Comparison of ENCODE assay signal across 8 mouse cellular contexts in the genomic region with DNA sequence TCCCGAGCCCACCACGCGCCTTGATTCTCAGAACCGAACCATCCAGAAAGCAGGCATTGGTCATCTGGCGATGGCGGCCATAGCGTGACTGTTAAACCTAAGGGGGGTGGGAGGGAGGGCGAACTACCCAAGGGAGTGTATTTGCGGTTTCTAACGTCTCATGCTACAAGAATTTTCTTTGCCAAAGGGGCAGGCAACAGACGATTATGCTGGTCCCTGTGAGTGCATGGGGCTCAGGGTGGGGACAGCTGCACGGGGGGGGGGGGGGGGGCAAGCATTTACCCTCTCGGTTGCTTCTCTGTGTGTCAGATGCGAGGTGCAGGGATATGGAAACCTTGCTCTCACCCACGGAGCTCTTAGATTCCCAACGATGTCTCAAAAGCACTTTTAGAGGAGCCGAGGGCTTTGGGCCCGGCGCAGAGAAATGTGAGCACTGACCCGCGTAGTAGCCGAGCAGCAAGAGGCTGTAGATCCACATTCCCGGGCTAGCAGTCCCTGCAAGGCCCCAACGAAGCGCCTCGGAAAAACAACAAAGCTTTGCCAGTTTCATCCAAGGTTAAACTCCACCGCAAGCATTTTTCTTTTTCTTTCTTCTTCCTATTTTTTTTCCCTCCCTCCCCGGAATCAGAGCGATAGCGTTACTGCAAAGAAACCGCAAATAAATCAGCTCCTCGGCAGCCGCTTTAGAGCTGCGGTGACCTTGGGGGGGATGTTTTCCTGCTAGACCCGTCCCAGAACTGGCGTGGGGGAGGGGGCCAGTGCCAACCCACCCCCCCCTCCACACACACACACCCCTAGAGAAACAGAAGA. TPM values are rescaled to one million over a fixed set of nuclear protein-coding genes. Genes with fewer than 3 reads are reported as not detected.
DNase-seq lines count a peak whose midpoint lies in the region; ATAC-seq lines count a peak whose summit lies in the region.

No protein-coding gene starts in this region.

- H3K36me3 ChIP-seq in intestine, embryonic 15.5 days, result no peaks in the 10 kb centered on the region
- no peaks in the 10 kb centered on the region for H3K36me3 ChIP-seq in liver, embryonic 13.5 days
- H3K36me3 ChIP-seq in neural tube, embryonic 13.5 days, result no peaks in the 10 kb centered on the region

- H3K9ac ChIP-seq in intestine, embryonic 15.5 days, result peak overlapping the region; percentile 98
- peak overlapping the region; percentile 70 for H3K9ac ChIP-seq in liver, embryonic 13.5 days
- H3K9ac ChIP-seq in neural tube, embryonic 13.5 days, result peak overlapping the region; percentile 100

- H3K9me3 ChIP-seq in intestine, embryonic 15.5 days, result no peaks in the 10 kb centered on the region
- no peaks in the 10 kb centered on the region for H3K9me3 ChIP-seq in liver, embryonic 13.5 days (replicated peaks)
- no peaks in the 10 kb centered on the region for H3K9me3 ChIP-seq in neural tube, embryonic 13.5 days

- intact Hi-C loops in heart, postnatal 25 days (cut with DNase I), result loop anchor here (2.0 to 5.0 kb wide), 3 partner anchors 18 to 110 kb away; a partner anchor contains a TSS
- intact Hi-C loops in gastrocnemius, postnatal 14 days (cut with DNase I; ENCODE audit: low total_unique reads), result no loop called here

- no peak for ATAC-seq in intestine, embryonic 15.5 days
- no peak for ATAC-seq in liver, embryonic 13.5 days (ENCODE audit: low read depth)
- no peak for ATAC-seq in neural tube, embryonic 13.5 days (ENCODE audit: low read depth)

- H3K27me3 ChIP-seq in intestine, embryonic 15.5 days (replicated peaks), result no peaks in the 10 kb centered on the region
- peaks cover 91% of the 10 kb centered on the region for H3K27me3 ChIP-seq in liver, embryonic 13.5 days
- no peaks in the 10 kb centered on the region for H3K27me3 ChIP-seq in neural tube, embryonic 13.5 days

- DNase-seq in heart, adult 11 months, result peak; percentile 96
- DNase-seq in heart, postnatal 25 days (ENCODE audit: low spot score), result no peak
- DNase-seq in cerebellum, adult 9-11 months, result peak; percentile 66
- peak; percentile 49 for DNase-seq in gastrocnemius, postnatal 14 days
- DNase-seq in liver, embryonic 13.5 days, result no peak
- DNase-seq in frontal cortex, postnatal 10 days (ENCODE audit: low spot score in 2 of 2), result no peak

- peak overlapping the region; percentile 86 for H3K4me2 ChIP-seq in intestine, embryonic 15.5 days (replicated peaks)
- H3K4me2 ChIP-seq in liver, embryonic 13.5 days, result peak overlapping the region; percentile 68
- peak overlapping the region; percentile 99 for H3K4me2 ChIP-seq in neural tube, embryonic 13.5 days

- peak overlapping the region; percentile 100 for H3K27ac ChIP-seq in intestine, embryonic 15.5 days
- peak overlapping the region; percentile 88 for H3K27ac ChIP-seq in liver, embryonic 13.5 days
- peak overlapping the region; percentile 100 for H3K27ac ChIP-seq in neural tube, embryonic 13.5 days (replicated peaks)

- peaks cover 14% of the 10 kb centered on the region; the same call in 1 of the 2 replicates for H3K4me1 ChIP-seq in intestine, embryonic 15.5 days (replicated peaks)
- H3K4me1 ChIP-seq in liver, embryonic 13.5 days (replicated peaks), result peaks cover 49% of the 10 kb centered on the region
- H3K4me1 ChIP-seq in neural tube, embryonic 13.5 days (replicated peaks), result peaks cover 43% of the 10 kb centered on the region

- H3K4me3 ChIP-seq in intestine, embryonic 15.5 days (replicated peaks), result peak overlapping the region; percentile 94
- peak overlapping the region; percentile 64 for H3K4me3 ChIP-seq in liver, embryonic 13.5 days (replicated peaks)
- H3K4me3 ChIP-seq in neural tube, embryonic 13.5 days, result peak overlapping the region; percentile 97

- under 1% methylated on average over 36 of the region's 36 CpGs for WGBS in intestine, embryonic 15.5 days
- under 1% methylated on average over 36 of the region's 36 CpGs for WGBS in liver, embryonic 13.5 days (ENCODE audit: insufficient replicate concordance)
- WGBS in neural tube, embryonic 13.5 days, result under 1% methylated on average over 36 of the region's 36 CpGs

RNA-seq across cellular contexts. Expression of a gene that starts 5.0 kb away (rescaled TPM):
- 10 to 100 TPM; 50.5 to 59.1 TPM for total RNA-seq in heart, postnatal 25 days (2021)
- total RNA-seq in gastrocnemius, postnatal 14 days (2021), result 10 to 100 TPM; 36.2 to 37.1 TPM
- 19.5 and 21.6 TPM in 2 replicates for polyA plus RNA-seq in intestine, embryonic 15.5 days (2015; fragmentation: Nextera tagmentation; extraction: Ambion mirVana)
- polyA plus RNA-seq in liver, embryonic 13.5 days (2015; fragmentation: Nextera tagmentation; extraction: Ambion mirVana), result 2.4 and 2.5 TPM in 2 replicates
- polyA plus RNA-seq in neural tube, embryonic 13.5 days (2015; fragmentation: Nextera tagmentation; extraction: Ambion mirVana), result 30.3 and 31.1 TPM in 2 replicates

Comparison
In these comparisons a context has a peak if more than half of its experiments do, and no peak if none do; other contexts are left out.
1. DNase-seq: peak in heart, adult 11 months (single experiment), cerebellum, adult 9-11 months (single experiment) and gastrocnemius, postnatal 14 days (single experiment); none in heart, postnatal 25 days (single experiment), liver, embryonic 13.5 days (single experiment) and frontal cortex, postnatal 10 days (0 of 2).
2. Peak in every context shown above with its lines, with median percentiles within 50 percentile points of each other: H3K27ac ChIP-seq, H3K4me2 ChIP-seq, H3K4me3 ChIP-seq and H3K9ac ChIP-seq.